Mouse (Mus musculus) embryonic fibroblast, embryonic 13.5 days (primary cell): Measurements from ENCODE around the gene Mael.

Experiments
- CTCF ChIP-seq: IDR thresholded peaks from 2 replicates; pipeline ENCODE4 v1.5.1; 2011; ENCODE audit warnings: mild to moderate bottlenecking, control low read depth, low read length, moderate library complexity, borderline replicate concordance; ENCODE audit not compliant: insufficient read depth
- POLR2A ChIP-seq: IDR thresholded peaks from 2 replicates; pipeline ENCODE4 v1.6.1; 2011; ENCODE audit warnings: low read depth, mild to moderate bottlenecking, control low read depth, low read length, moderate library complexity

DNA sequence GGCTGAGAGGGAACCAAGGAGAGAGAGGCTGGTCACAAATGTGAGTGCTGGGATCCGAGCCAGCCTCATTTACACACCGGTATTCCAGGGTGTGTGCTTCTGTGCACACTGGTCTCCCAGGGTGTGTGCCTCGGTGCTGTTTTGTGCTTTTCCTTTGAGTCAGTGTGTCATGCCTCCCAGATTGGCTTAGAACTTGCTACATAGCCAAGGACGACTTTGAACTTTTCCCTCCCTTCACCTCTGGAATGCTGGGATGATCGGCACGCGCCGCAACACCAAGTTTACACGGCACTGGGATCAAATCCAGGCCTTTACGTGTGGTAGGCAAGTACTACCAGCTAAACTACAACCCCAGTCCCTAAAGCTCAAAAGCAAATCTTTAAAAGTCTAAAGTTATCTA is 86.5 kb downstream of the Mael start:
- TF ChIP-seq POLR2A = no peak
- no peak for TF ChIP-seq CTCF
